Mouse (Mus musculus): ENCODE measurements around the gene Spon1. TPM values are rescaled to one million over a fixed set of nuclear protein-coding genes. Genes with fewer than 3 reads are reported as not detected.

Spon1 gene
- total and polyA plus RNA-seq, 3 experiments: not detected

DNA sequence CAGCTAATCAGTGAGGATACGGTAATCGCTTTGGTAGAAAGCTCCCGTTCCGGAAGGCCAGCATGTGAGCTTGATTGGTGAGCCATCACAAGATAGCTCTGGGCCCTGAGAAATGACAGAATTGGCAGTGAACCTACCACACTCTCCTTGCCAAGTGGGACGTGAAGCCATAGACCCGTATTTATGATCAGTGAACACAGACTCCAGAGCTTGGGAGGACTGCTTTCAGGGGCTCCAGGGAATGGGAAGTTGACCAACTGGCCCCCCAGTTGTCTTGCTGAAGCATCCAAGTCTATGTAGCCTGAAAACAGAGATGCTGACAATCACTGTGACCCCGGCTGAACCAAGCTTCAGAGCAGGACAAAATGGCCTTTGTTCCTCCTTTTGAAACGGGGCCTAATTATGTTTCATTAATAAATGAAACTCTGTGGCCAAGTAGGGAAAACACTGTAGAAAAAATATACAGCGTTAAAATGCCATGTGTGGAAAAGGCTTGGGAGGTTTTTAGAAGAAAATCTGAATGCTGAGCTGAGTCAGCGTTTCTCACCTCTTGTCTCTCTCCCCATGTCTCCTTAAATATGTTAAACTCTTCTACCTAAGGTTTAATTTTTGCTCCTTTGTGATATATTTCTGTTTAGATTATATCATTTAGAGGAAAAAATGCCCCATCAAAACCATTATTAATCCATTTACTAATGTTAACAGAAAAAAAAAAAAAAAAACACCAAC is 220.8 kb downstream of the Spon1 start:
- no peak for TF ChIP-seq RCOR1 (IDR thresholded peaks at IDR 0.05; ENCODE audit: low read depth, low read length)
- no peak for TF ChIP-seq CHD1 (IDR thresholded peaks at IDR 0.05; ENCODE audit: low read depth, low read length)
- no peak for TF ChIP-seq MAX (IDR thresholded peaks at IDR 0.05; ENCODE audit: low read length)
- TF ChIP-seq POLR2AphosphoS5 (IDR thresholded peaks at IDR 0.05; ENCODE audit: borderline replicate concordance, low read depth, low read length): no peak
- no peak for TF ChIP-seq ZC3H11A (IDR thresholded peaks at IDR 0.05; ENCODE audit: low read depth, low read length)
- TF ChIP-seq MAFK (IDR thresholded peaks at IDR 0.05; ENCODE audit: borderline replicate concordance, low read depth, low read length): no peak
- TF ChIP-seq ZMIZ1 (IDR thresholded peaks at IDR 0.05; ENCODE audit: low read depth, low read length): no peak
- TF ChIP-seq E2F4 (IDR thresholded peaks at IDR 0.05; ENCODE audit: borderline replicate concordance, low read depth, low read length): no peak
- no peak for TF ChIP-seq MYC (IDR thresholded peaks at IDR 0.05; ENCODE audit: low read depth, low read length)
- TF ChIP-seq MXI1 (IDR thresholded peaks at IDR 0.05; ENCODE audit: low read depth, low read length): no peak
- no peak for TF ChIP-seq KAT2A (conservative IDR thresholded peaks at IDR 0.05; ENCODE audit: low read depth, low read length)

DNA sequence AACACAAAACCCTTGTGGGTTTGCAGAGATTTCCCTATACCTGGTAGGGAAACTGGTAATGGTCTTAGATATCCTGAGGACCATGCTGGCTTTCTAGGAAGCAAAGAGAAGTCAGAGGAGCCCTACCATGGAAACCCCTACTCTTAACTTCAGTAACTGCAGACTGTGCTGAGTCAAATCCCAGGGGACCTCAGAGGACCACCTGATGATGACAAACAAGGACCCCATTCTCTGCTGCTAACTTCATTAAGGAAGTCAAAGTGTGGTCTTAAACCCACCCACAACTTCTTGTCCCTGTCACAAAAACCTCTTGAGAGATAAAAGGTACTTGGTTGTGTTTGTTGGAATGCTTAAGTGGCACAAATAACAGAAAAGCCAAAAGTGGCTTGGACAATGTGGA is 222.4 kb downstream of the Spon1 start:
- Histone ChIP-seq H3K27me3 (ENCODE audit: control insufficient read depth in 1 of 2, insufficient read depth in 2 of 2, low read length in 2 of 2) (no peaks in the 10 kb centered on the region), H3K79me2 (ENCODE audit: control insufficient read depth, insufficient read depth, low read length, poor library complexity) (no peaks in the 10 kb centered on the region), H3K27ac (ENCODE audit: control insufficient read depth, low read depth, low read length) (no peak overlapping the region), H3K9ac (ENCODE audit: control insufficient read depth, low read depth, low read length, poor library complexity, severe bottlenecking) (no peak overlapping the region), H3K9me3 (replicated peaks; ENCODE audit: insufficient read depth, low read length) (no peaks in the 10 kb centered on the region), H3K4me3 (ENCODE audit: control insufficient read depth in 1 of 2, insufficient read depth in 1 of 2, low read depth in 2 of 2, low read length in 2 of 2) (no peak overlapping the region), H3K36me3 (ENCODE audit: control insufficient read depth in 1 of 2, insufficient read depth in 2 of 2, low read length in 2 of 2) (no peaks in the 10 kb centered on the region), H3K4me1 (ENCODE audit: control insufficient read depth in 1 of 2, insufficient read depth in 2 of 2, low read length in 2 of 2) (no peaks in the 10 kb centered on the region)
- DNase-seq (ENCODE audit: low read depth, low spot score): no peak
- TF ChIP-seq TCF12 (IDR thresholded peaks at IDR 0.05; ENCODE audit: low read depth, low read length): no peak
- TF ChIP-seq TAL1 (IDR thresholded peaks at IDR 0.05; ENCODE audit: low read length): no peak
- no peak for TF ChIP-seq NELFE (IDR thresholded peaks at IDR 0.05; ENCODE audit: low read depth, low read length)
- no peak for TF ChIP-seq ETS1 (IDR thresholded peaks at IDR 0.05; ENCODE audit: low read depth, low read length)
- TF ChIP-seq SIN3A (IDR thresholded peaks at IDR 0.05; ENCODE audit: low read length): no peak
- TF ChIP-seq MAZ (IDR thresholded peaks at IDR 0.05; ENCODE audit: low read depth, low read length): no peak
- TF ChIP-seq RAD21 (IDR thresholded peaks at IDR 0.05; ENCODE audit: low read depth, low read length): no peak
- no peak for TF ChIP-seq ZC3H11A (IDR thresholded peaks at IDR 0.05; ENCODE audit: low read depth, low read length)
- no peak for TF ChIP-seq MYC (IDR thresholded peaks at IDR 0.05; ENCODE audit: low read depth, low read length)
- TF ChIP-seq USF1 (IDR thresholded peaks at IDR 0.05; ENCODE audit: low read depth, low read length): no peak
- TF ChIP-seq UBTF (IDR thresholded peaks at IDR 0.05; ENCODE audit: borderline replicate concordance, insufficient read depth, low read depth, low read length): no peak
- TF ChIP-seq POLR2A (IDR thresholded peaks at IDR 0.05; ENCODE audit: control insufficient read depth in 1 of 2, insufficient read depth in 1 of 2, low read depth in 1 of 2, low read length in 2 of 2, poor library complexity in 1 of 2): no peak
- TF ChIP-seq SMC3 (IDR thresholded peaks at IDR 0.05; ENCODE audit: low read depth, low read length): no peak
- no peak for TF ChIP-seq CTCF (IDR thresholded peaks at IDR 0.05 in 2 of 3, conservative IDR thresholded peaks at IDR 0.05 in 1 of 3; ENCODE audit: control insufficient read depth in 1 of 3, insufficient read depth in 1 of 3, low read depth in 2 of 3, low read length in 3 of 3, poor library complexity in 1 of 3, severe bottlenecking in 1 of 3)
- TF ChIP-seq RCOR1 (IDR thresholded peaks at IDR 0.05; ENCODE audit: low read depth, low read length): no peak

More for the DNA sequence above, 220.8 kb downstream of the Spon1 start:
- Histone ChIP-seq H3K27ac (ENCODE audit: control insufficient read depth, low read depth, low read length) (no peak overlapping the region), H3K27me3 (ENCODE audit: control insufficient read depth in 1 of 2, insufficient read depth in 2 of 2, low read length in 2 of 2) (no peaks in the 10 kb centered on the region), H3K4me3 (ENCODE audit: control insufficient read depth in 1 of 2, insufficient read depth in 1 of 2, low read depth in 2 of 2, low read length in 2 of 2) (no peak overlapping the region), H3K9ac (ENCODE audit: control insufficient read depth, low read depth, low read length, poor library complexity, severe bottlenecking) (no peak overlapping the region), H3K79me2 (ENCODE audit: control insufficient read depth, insufficient read depth, low read length, poor library complexity) (no peaks in the 10 kb centered on the region), H3K4me1 (ENCODE audit: control insufficient read depth in 1 of 2, insufficient read depth in 2 of 2, low read length in 2 of 2) (no peaks in the 10 kb centered on the region), H3K9me3 (replicated peaks; ENCODE audit: insufficient read depth, low read length) (no peaks in the 10 kb centered on the region), H3K36me3 (ENCODE audit: control insufficient read depth in 1 of 2, insufficient read depth in 2 of 2, low read length in 2 of 2) (no peaks in the 10 kb centered on the region)
- DNase-seq (ENCODE audit: low read depth, low spot score): no peak

Data from MEL (cell line).